Mouse (Mus musculus) ES-E14 (cell line): ENCODE measurements around the gene Ptgds.

ENCODE experiments used
- HCFC1 ChIP-seq: IDR thresholded peaks from 2 replicates; pipeline ENCODE4 v1.6.1; 2012; ENCODE audit warnings: low read length, inconsistent platforms, borderline replicate concordance; ENCODE audit not compliant: insufficient read depth
- MAFK ChIP-seq: IDR thresholded peaks from 2 replicates; pipeline ENCODE4 v1.6.1; 2014; ENCODE audit warnings: mild to moderate bottlenecking, low read depth, low read length, inconsistent platforms; ENCODE audit not compliant: insufficient read depth
- ZC3H11A ChIP-seq: IDR thresholded peaks from 2 replicates; pipeline ENCODE4 v1.6.1; 2012; ENCODE audit warnings: low read depth, mild to moderate bottlenecking, inconsistent platforms, low read length, borderline replicate concordance

- no peak for TF ChIP-seq ZC3H11A
- TF ChIP-seq HCFC1, result no peak
- no peak for TF ChIP-seq MAFK
These were observed 43.1 kb downstream of the Ptgds start for GRCm38 (mm10) chr2:25426721-25427191.
